Mouse (Mus musculus): Measurements from ENCODE around the gene Zmiz1. TPM values are rescaled to one million over a fixed set of nuclear protein-coding genes. Genes with fewer than 3 reads are reported as not detected.

Gene Zmiz1
- polyA plus RNA-seq, 1 experiment from 2014 or later, result 77.3 TPM

- Histone ChIP-seq H3K4me1 (peaks cover 84% of the 10 kb centered on the region), H3K27ac (peak overlapping the region; percentile 66), H3K27me3 (replicated peaks) (no peaks in the 10 kb centered on the region), H3K9ac (no peak overlapping the region), H3K4me2 (no peak overlapping the region), H3K9me3 (no peaks in the 10 kb centered on the region), H3K4me3 (no peak overlapping the region), H3K36me3 (replicated peaks) (no peaks in the 10 kb centered on the region)
- ATAC-seq (replicated peaks), result no peak
- WGBS, result 77% methylated on average over 2 of the region's 2 CpGs
These were observed 94.4 kb downstream of the Zmiz1 start for GRCm38 (mm10) chr14:25553382-25553781.

- Histone ChIP-seq H3K27ac (peak overlapping the region; percentile 63), H3K4me1 (peaks cover 76% of the 10 kb centered on the region), H3K9me3 (no peaks in the 10 kb centered on the region), H3K9ac (peak overlapping the region; percentile 15; the same call in 1 of the 2 replicates), H3K36me3 (replicated peaks) (no peaks in the 10 kb centered on the region), H3K27me3 (replicated peaks) (no peaks in the 10 kb centered on the region), H3K4me3 (no peak overlapping the region), H3K4me2 (peak overlapping the region; percentile 19; the same call in 1 of the 2 replicates)
- 9% methylated on average over 8 of the region's 8 CpGs for WGBS
- no peak for ATAC-seq (replicated peaks)
These were observed 95.8 kb downstream of the Zmiz1 start for GRCm38 (mm10) chr14:25554781-25555180.

GRCm38 (mm10) chr14:25555291-25555781, 96.4 kb downstream of the Zmiz1 start:
- WGBS, result 17% methylated on average over 10 of the region's 10 CpGs
- peak; percentile 21; the same call in 1 of the 2 replicates for ATAC-seq (replicated peaks)
- peaks cover 70% of the 10 kb centered on the region for H3K4me1 ChIP-seq

GRCm38 (mm10) chr14:25555848-25556247, 96.9 kb downstream of the Zmiz1 start:
- Histone ChIP-seq H3K9me3 (no peaks in the 10 kb centered on the region), H3K27ac (peak overlapping the region; percentile 63), H3K27me3 (replicated peaks) (no peaks in the 10 kb centered on the region), H3K4me3 (no peak overlapping the region), H3K4me2 (peak overlapping the region; percentile 19), H3K36me3 (replicated peaks) (no peaks in the 10 kb centered on the region), H3K9ac (0 out of 2 replicates have a peak overlapping the region, but pooled peaks have one; percentile 15), H3K4me1 (peaks cover 65% of the 10 kb centered on the region)
- 6% methylated on average over 7 of the region's 7 CpGs for WGBS
- ATAC-seq (replicated peaks), result no peak

More at GRCm38 (mm10) chr14:25555291-25555781, 96.4 kb downstream of the Zmiz1 start:
- Histone ChIP-seq H3K27ac (peak overlapping the region; percentile 63), H3K27me3 (replicated peaks) (no peaks in the 10 kb centered on the region), H3K9ac (peak overlapping the region; percentile 15; the same call in 1 of the 2 replicates), H3K36me3 (replicated peaks) (no peaks in the 10 kb centered on the region), H3K4me3 (no peak overlapping the region), H3K9me3 (no peaks in the 10 kb centered on the region), H3K4me2 (peak overlapping the region; percentile 19)

DNA sequence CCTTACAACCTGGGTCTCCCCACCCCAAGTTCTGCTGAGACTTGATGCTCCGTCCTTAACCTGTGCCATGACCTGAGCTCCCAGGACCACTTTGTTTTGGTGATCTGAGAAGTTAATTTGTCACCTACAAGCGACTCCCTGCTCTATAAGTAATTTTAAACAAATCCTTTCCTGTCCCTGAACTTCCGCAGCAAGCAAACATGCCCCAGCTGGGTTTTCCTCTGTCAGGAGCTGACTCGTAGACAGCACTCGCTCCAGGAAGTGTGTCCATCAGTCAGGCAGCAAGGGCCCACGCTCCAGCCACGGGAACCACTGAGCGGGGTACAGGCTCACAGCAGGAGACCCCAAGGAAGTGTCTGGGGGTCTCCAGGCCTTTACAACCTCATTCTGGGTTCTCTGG, 98.0 kb downstream of the Zmiz1 start:
- no peaks in the 10 kb centered on the region for H3K27me3 ChIP-seq (replicated peaks)
- no peak overlapping the region for H3K4me3 ChIP-seq
- H3K4me1 ChIP-seq, result peaks cover 57% of the 10 kb centered on the region
- H3K4me2 ChIP-seq, result no peak overlapping the region
- no peak overlapping the region for H3K9ac ChIP-seq
- peak overlapping the region; percentile 69 for H3K27ac ChIP-seq
- no peak for ATAC-seq (replicated peaks)
- no peaks in the 10 kb centered on the region for H3K36me3 ChIP-seq (replicated peaks)
- 45% methylated on average over 8 of the region's 8 CpGs for WGBS
- no peaks in the 10 kb centered on the region for H3K9me3 ChIP-seq

DNA sequence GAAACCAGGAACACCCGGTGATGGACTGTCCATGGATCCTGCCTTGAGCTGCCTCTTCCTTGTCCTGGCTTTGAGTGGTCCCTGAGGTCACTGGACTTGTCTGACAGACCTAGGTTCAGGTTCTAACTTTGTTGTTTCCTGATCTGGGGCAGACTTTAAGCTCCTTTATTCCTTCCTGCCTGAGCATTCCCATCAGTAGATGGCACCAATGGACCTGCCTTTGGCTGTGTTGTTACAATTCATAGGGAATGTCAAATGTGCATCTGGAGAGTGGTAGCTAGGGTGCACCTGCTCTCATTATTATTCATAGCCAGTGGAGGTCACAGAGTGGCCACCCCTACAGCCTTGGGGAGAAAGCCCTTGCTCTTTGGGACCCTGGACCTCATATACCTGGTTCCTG, 99.5 kb downstream of the Zmiz1 start:
- no peak for ATAC-seq (replicated peaks)
- no peak overlapping the region for H3K4me2 ChIP-seq
- H3K9me3 ChIP-seq, result no peaks in the 10 kb centered on the region
- no peak overlapping the region for H3K4me3 ChIP-seq
- H3K27me3 ChIP-seq (replicated peaks), result no peaks in the 10 kb centered on the region
- 83% methylated on average over 1 of the region's 1 CpGs for WGBS
- H3K36me3 ChIP-seq (replicated peaks), result no peaks in the 10 kb centered on the region
- peaks cover 60% of the 10 kb centered on the region for H3K4me1 ChIP-seq
- H3K27ac ChIP-seq, result peak overlapping the region; percentile 69; the same call in 1 of the 2 replicates
- no peak overlapping the region for H3K9ac ChIP-seq

DNA sequence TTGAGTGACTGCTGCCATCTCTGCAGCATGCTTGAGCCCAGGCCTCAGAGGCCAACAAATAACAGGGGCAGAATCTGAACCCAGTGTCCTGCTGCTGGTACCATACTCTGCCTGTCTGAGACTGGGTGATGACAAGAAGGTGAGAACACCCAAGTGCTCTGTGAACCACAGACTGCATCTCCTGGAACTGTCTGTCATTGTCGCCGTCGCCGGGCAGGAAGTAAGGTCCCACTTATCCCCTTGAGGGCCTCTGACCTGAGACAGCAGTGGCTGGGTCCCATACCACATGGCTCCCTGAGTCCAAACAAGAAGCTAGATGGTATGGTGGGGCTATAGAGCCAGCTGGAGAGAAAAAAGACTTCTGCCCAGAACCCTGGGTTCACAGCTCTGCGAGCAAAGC, 100.9 kb downstream of the Zmiz1 start:
- Histone ChIP-seq H3K4me1 (peaks cover 61% of the 10 kb centered on the region), H3K9ac (no peak overlapping the region), H3K4me3 (no peak overlapping the region), H3K9me3 (no peaks in the 10 kb centered on the region), H3K27ac (no peak overlapping the region), H3K27me3 (replicated peaks) (no peaks in the 10 kb centered on the region), H3K36me3 (replicated peaks) (no peaks in the 10 kb centered on the region), H3K4me2 (no peak overlapping the region)
- WGBS, result 91% methylated on average over 5 of the region's 5 CpGs
- no peak for ATAC-seq (replicated peaks)

DNA sequence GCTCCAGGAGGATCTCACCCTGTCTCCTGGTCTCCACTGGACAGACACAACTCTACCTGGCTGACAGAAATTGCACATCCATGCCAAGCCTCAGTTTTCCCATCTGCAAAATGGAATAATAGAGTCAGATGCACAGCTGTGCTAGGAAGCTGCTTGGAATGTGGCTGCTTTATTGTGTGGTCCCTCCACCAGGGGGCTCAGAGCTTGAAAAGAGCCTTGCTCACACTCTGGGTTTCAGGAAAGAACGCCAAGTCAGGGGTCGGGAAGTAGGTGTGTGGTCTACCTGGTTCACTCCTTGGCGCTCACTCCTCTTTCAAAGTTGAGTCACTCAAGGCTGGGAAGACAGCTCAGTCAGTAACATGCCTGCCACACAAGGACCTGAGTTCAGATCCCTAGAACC, 101.9 kb downstream of the Zmiz1 start:
- Histone ChIP-seq H3K9me3 (no peaks in the 10 kb centered on the region), H3K4me2 (no peak overlapping the region), H3K27ac (no peak overlapping the region), H3K9ac (no peak overlapping the region), H3K27me3 (replicated peaks) (no peaks in the 10 kb centered on the region), H3K4me1 (peaks cover 61% of the 10 kb centered on the region), H3K36me3 (replicated peaks) (no peaks in the 10 kb centered on the region), H3K4me3 (no peak overlapping the region)
- 93% methylated on average over 3 of the region's 3 CpGs for WGBS
- ATAC-seq (replicated peaks), result no peak

- no peak overlapping the region for H3K4me3 ChIP-seq
- H3K9me3 ChIP-seq, result no peaks in the 10 kb centered on the region
- H3K36me3 ChIP-seq (replicated peaks), result no peaks in the 10 kb centered on the region
- H3K9ac ChIP-seq, result no peak overlapping the region
- no peak overlapping the region for H3K4me2 ChIP-seq
- no peak overlapping the region for H3K27ac ChIP-seq
- ATAC-seq (replicated peaks), result no peak
- 57% methylated on average over 1 of the region's 1 CpGs for WGBS
- no peaks in the 10 kb centered on the region for H3K27me3 ChIP-seq (replicated peaks)
- peaks cover 62% of the 10 kb centered on the region for H3K4me1 ChIP-seq
These were observed 102.7 kb downstream of the Zmiz1 start for GRCm38 (mm10) chr14:25561716-25562115.

DNA sequence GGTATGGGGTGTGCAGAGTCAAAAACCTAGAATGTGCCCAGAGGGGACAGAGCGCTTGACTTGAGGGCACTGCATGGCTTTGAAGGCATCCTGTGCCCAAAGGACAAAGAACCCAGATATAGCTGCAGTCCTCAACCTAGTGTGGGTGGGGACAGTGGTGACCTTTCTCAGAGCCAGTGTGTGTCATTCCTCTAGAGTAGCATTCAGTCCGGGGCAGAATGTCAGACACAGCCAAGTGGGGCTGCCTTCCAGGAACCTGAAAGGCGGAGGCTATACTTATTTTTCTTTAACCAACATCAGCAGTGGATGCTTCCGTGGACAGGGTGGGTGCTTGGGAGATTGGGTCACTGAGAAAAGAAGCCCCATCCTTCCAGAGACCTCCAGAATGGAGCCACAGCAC, 103.5 kb downstream of the Zmiz1 start:
- Histone ChIP-seq H3K4me2 (no peak overlapping the region), H3K4me1 (peaks cover 55% of the 10 kb centered on the region), H3K9me3 (no peaks in the 10 kb centered on the region), H3K9ac (no peak overlapping the region), H3K27ac (no peak overlapping the region), H3K36me3 (replicated peaks) (no peaks in the 10 kb centered on the region), H3K4me3 (no peak overlapping the region), H3K27me3 (replicated peaks) (no peaks in the 10 kb centered on the region)
- WGBS, result 91% methylated on average over 4 of the region's 4 CpGs
- no peak for ATAC-seq (replicated peaks)

GRCm38 (mm10) chr14:25562909-25563308, 103.9 kb downstream of the Zmiz1 start:
- Histone ChIP-seq H3K9me3 (no peaks in the 10 kb centered on the region), H3K4me2 (no peak overlapping the region), H3K36me3 (replicated peaks) (no peaks in the 10 kb centered on the region), H3K27ac (no peak overlapping the region), H3K4me3 (no peak overlapping the region), H3K9ac (no peak overlapping the region), H3K27me3 (replicated peaks) (no peaks in the 10 kb centered on the region), H3K4me1 (peaks cover 50% of the 10 kb centered on the region)
- WGBS, result 83% methylated on average over 7 of the region's 7 CpGs
- no peak for ATAC-seq (replicated peaks)

DNA sequence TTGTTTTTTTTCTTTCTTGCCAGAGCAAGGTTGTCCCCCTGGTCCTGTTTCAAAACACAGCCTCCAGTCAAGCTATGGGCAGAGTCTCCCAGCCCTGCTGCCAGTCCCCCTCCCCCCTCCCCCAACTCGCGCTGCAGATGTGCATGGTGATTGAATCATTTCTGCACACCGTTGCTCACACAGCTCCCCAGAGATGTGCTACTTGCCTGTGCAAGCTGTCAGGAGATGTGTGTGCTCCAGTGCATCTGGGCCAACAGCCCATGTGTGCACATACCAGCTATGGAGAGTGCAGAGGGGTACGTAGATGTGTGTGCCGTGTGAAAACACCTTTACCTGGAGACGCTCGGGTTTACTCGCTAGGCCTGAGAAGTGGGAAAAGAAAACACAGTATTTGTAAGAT, 105.6 kb downstream of the Zmiz1 start:
- 44% methylated on average over 8 of the region's 8 CpGs for WGBS
- ATAC-seq (replicated peaks), result no peak
- no peak overlapping the region for H3K9ac ChIP-seq
- no peaks in the 10 kb centered on the region for H3K9me3 ChIP-seq
- H3K4me3 ChIP-seq, result no peak overlapping the region
- H3K4me1 ChIP-seq, result peaks cover 40% of the 10 kb centered on the region
- no peaks in the 10 kb centered on the region for H3K27me3 ChIP-seq (replicated peaks)
- H3K4me2 ChIP-seq, result no peak overlapping the region
- no peaks in the 10 kb centered on the region for H3K36me3 ChIP-seq (replicated peaks)
- peak overlapping the region; percentile 66 for H3K27ac ChIP-seq

DNA sequence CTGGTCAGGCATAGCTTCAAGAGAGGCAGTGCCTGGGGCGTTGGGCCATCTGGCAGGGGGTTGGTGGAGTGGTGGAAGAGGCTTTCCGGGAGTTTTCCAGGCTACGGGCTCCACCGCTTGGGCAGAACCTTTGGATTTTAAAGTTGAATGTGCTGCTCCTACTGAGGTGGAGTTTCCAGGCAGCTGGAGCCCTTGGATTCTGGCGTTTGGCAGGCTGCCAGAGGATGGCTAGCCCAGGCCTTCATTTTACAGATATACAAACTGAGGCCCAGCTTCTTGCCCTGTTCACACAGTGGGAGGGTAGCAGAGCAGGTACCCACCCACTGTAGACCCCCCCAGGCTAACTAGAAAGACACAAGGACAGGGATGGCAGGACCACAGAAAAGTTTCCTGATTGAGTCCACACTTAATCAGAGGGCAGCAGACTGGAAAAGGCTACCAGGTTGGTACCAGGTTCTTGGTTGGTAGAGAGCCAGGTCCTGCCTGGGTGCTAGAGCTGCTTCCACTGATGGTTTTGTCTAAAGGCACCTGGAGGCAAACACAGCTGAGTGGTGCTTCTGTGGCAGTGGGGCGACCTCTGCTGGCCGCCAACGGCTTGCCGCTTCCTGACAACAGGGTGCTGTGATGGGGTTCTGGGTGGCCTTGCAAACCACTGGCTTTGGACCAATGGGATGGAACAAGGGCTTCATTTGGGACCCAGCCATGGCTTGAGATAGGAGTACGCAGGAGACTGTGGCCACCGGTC, 106.5 kb downstream of the Zmiz1 start:
- no peak overlapping the region for H3K9ac ChIP-seq

More for the DNA sequence above, 106.5 kb downstream of the Zmiz1 start:
- Histone ChIP-seq H3K27me3 (replicated peaks) (no peaks in the 10 kb centered on the region), H3K4me1 (peaks cover 40% of the 10 kb centered on the region), H3K9me3 (no peaks in the 10 kb centered on the region), H3K27ac (peak overlapping the region; percentile 66), H3K36me3 (replicated peaks) (no peaks in the 10 kb centered on the region), H3K4me3 (no peak overlapping the region), H3K4me2 (no peak overlapping the region)
- ATAC-seq (replicated peaks), result peak; percentile 76
- 21% methylated on average over 11 of the region's 11 CpGs for WGBS
